Mouse (Mus musculus) gastrocnemius, adult 18-20 months (tissue): Measurements from ENCODE around the gene Myh14. TPM values are rescaled to one million over a fixed set of nuclear protein-coding genes. Genes with fewer than 3 reads are reported as not detected.

Source experiments
- DNase-seq: peaks from one replicate; pipeline ENCODE4 v3.0.0; 2021; ENCODE audit warnings: low spot score
- total RNA-seq, 2 experiments: library from RNA; stranded (reverse); gene quantifications; 2 replicates each; pipeline ENCODE4 v1.2.3; 2021

The Myh14 gene
- total RNA-seq, 2 experiments from 2014 or later: 43.2 to 45.2 TPM

- DNase-seq: no peak
Measured at GRCm38 (mm10) chr7:44603186-44603855, 67.3 kb downstream of the Myh14 start.

GRCm38 (mm10) chr7:44602443-44602842 lies 68.2 kb downstream of the Myh14 start:
- DNase-seq: no peak

- DNase-seq: no peak
Measured at GRCm38 (mm10) chr7:44601646-44602045, 69.0 kb downstream of the Myh14 start.

- DNase-seq: no peak
Measured at GRCm38 (mm10) chr7:44600691-44601262, 69.9 kb downstream of the Myh14 start.

- DNase-seq: no peak
Measured at GRCm38 (mm10) chr7:44598336-44598735, 72.3 kb downstream of the Myh14 start.

- DNase-seq: no peak
Measured at GRCm38 (mm10) chr7:44597666-44598065, 73.0 kb downstream of the Myh14 start.

- DNase-seq: no peak
Measured at GRCm38 (mm10) chr7:44596996-44597538, 73.6 kb downstream of the Myh14 start.

- DNase-seq: no peak
Measured at GRCm38 (mm10) chr7:44596051-44596450, 74.6 kb downstream of the Myh14 start.

GRCm38 (mm10) chr7:44595131-44595561 lies 75.5 kb downstream of the Myh14 start:
- no peak for DNase-seq

GRCm38 (mm10) chr7:44594291-44594690 lies 76.4 kb downstream of the Myh14 start:
- no peak for DNase-seq

- DNase-seq: peak; percentile 67
Measured at GRCm38 (mm10) chr7:44593775-44594174, 76.9 kb downstream of the Myh14 start.

GRCm38 (mm10) chr7:44593051-44593450 lies 77.6 kb downstream of the Myh14 start:
- no peak for DNase-seq

- DNase-seq: no peak
Measured at GRCm38 (mm10) chr7:44591348-44592116, 79.1 kb downstream of the Myh14 start.

GRCm38 (mm10) chr7:44590402-44591347 lies 80.0 kb downstream of the Myh14 start, which contains the start of gene Kcnc3:
TSS of gene Kcnc3 (plus strand) at chr7:44590664.
- DNase-seq: peak; percentile 87

- DNase-seq: no peak
Measured at GRCm38 (mm10) chr7:44589946-44590345, 80.7 kb downstream of the Myh14 start.

GRCm38 (mm10) chr7:44589149-44589548 lies 81.5 kb downstream of the Myh14 start:
- DNase-seq: peak; percentile 81

- no peak for DNase-seq
Measured at GRCm38 (mm10) chr7:44588338-44588737, 82.3 kb downstream of the Myh14 start.

- DNase-seq: no peak
Measured at GRCm38 (mm10) chr7:44587676-44588075, 83.0 kb downstream of the Myh14 start.

- peak; percentile 54 for DNase-seq
Measured at GRCm38 (mm10) chr7:44586930-44587329, 83.7 kb downstream of the Myh14 start.

- no peak for DNase-seq
Measured at GRCm38 (mm10) chr7:44586518-44586917, 84.1 kb downstream of the Myh14 start.

GRCm38 (mm10) chr7:44585606-44586005 lies 85.0 kb downstream of the Myh14 start:
- DNase-seq: no peak
